Mouse (Mus musculus): Measurements from ENCODE around the gene Rmnd5b.
A peak's percentile ranks its signal among the peaks of the same experiment; 100 is the strongest.
"Not testable (repeated sequence)": the region's sequence is repeated elsewhere in the genome, so short reads cannot be mapped to it uniquely, and the experiment has no call there.

Gene Rmnd5b

GRCm38 (mm10) chr11:51635525-51636322, at the start of gene Rmnd5b:
TSS of gene Rmnd5b (minus strand) at chr11:51635896.
- peak; percentile 90 to 93 for DNase-seq

DNA sequence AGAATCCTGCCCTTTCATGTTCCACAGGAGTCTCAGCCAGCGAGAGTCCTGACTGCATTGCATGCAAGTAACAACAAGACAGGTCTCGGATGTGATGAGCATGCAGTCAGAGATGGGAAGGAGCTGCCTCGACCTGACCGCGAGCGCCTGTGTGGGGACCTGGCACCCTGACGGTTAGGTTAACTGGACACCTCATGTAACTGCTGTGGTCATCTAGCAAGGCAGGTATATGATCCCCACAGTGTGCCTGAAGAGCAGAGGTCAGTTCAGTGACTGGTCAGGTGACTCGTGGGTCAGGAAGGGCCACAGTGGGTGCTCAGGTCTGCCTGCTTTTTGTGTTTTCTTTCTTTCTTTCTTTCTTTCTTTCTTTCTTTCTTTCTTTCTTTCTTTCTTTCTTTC, 46.3 kb upstream of the Rmnd5b start:
- DNase-seq: no peak

- DNase-seq: peak; percentile 88 to 90
Observed at GRCm38 (mm10) chr11:51681324-51681975, 45.8 kb upstream of the Rmnd5b start.

DNA sequence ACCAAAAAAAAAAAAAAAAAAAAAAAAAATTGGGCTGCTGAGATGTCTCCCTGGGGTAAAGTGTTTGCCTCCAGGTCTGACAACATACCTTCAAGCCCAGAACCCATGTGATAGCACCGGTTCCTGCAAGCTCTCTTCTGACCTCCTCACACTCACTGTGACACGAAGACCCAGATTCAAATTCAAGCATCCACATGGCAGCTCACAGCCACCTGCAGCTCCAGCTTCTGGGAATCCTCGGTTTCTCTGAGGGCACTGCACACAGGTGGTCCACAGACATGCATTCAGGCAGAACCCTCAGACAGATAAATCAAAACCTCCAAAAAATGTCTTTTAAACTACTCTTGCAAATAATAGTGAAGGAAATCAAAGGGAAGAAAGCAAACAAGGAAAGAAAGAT, 43.8 kb upstream of the Rmnd5b start:
- no peak for DNase-seq

GRCm38 (mm10) chr11:51677737-51678418, 42.2 kb upstream of the Rmnd5b start:
- peak in 1 of 2 experiments; percentile 17 for DNase-seq

- DNase-seq: no peak
Observed at GRCm38 (mm10) chr11:51675386-51675785, 39.7 kb upstream of the Rmnd5b start.

GRCm38 (mm10) chr11:51673291-51673690, 37.6 kb upstream of the Rmnd5b start:
- DNase-seq: no peak

DNA sequence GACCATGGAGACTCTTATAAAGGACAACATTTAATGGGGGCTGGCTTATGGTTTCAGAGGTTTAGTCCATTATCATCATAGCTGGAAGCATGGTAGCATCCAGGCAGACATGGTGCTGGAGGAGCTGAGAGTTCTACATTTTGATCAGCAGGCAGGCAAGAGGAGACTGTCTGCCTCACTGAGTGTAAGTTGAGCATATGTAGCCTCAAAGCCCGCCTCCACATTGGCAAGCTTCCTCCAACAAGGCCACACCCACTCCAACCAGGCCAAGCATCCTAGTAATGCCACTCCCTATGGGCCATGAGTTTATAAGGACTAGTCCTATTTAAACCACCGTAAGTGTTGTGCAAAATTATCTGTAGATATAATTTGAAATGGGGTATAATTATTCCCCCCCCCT, 35.7 kb upstream of the Rmnd5b start:
- no peak for DNase-seq

DNA sequence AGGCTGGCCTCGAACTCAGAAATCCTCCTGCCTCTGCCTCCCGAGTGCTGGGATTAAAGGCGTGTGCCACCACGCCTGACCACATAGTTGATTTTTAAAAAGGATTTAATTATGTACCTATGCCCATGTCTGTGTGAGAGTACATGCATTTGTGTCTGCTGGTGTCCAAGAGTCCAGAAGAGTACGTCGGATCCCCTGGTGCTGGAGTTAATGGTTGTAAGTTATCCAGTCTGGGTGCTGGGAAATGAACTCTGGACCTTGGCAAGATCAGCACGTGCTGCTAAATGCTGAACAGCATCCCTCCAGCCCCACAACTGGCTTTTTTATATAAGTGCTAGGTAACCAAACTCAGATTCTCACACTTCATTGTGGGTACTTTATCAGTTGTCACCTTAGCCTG, 35.1 kb upstream of the Rmnd5b start:
- no peak for DNase-seq

DNA sequence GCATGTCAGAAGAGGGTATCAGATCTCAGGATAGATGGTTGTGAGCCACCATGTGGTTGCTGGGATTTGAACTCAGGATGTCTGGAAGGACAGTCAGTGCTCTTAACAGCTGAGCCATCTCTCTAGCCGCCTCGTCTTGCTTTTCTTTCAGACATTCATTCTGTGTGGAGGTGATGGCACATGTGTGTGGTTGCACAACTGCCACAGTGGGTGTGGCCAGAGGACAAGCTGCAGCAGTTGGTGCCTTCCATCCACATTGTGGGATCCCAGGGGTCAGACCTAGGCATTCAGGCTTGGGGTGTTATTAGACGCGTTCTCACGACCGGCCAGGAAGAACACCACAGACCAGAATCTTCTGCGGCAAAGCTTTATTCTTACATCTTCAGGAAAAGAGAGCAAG, 29.1 kb upstream of the Rmnd5b start:
- not testable (repeated sequence) for DNase-seq

GRCm38 (mm10) chr11:51662632-51663031, 26.9 kb upstream of the Rmnd5b start:
- no peak for DNase-seq

DNA sequence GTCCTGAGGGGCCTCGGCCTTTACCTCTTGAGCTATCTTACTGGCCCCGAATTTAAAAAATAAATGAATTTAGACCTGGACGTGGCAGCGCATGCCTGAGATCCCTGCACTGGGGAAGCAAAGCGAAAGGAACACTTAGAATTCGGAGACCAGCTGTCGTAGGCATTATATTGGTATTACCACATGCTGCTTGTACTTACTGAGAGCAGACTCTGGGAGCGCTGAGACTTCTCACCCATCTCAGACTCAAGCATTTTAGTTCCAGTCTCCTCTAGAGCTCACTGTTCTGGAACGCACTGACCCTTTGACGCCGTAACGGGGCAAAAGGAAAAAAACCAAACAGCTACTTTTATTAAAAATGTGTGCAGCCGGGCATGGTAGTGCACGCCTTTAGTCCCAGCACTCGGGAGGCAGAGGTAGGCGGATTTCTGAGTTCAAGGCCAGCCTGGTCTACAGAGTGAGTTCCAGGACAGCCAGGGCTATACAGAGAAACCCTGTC, 26.2 kb upstream of the Rmnd5b start:
- no peak for DNase-seq

DNA sequence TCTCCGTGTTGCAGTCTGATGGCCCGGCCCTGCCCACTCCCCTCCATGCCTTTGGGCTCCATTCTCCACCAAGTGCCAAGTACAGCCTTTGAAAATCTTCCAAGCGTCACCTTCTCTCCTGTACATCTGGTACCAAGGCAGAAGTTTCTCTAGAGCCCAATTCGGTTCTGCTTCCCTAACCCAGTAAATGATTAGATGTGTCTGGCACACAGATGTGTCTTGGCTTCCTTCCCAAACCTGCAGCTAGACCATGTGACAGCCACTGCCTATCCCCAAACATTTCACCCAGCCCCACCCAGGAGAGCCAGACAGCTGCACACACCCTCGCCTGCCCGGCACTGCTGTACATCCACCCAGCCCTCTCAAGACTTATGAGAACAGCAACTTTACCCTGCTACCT, 23.0 kb upstream of the Rmnd5b start:
- peak; percentile 56 to 78 for DNase-seq

- peak in 1 of 2 experiments; percentile 50 for DNase-seq
Observed at GRCm38 (mm10) chr11:51658291-51658690, 22.6 kb upstream of the Rmnd5b start.

DNA sequence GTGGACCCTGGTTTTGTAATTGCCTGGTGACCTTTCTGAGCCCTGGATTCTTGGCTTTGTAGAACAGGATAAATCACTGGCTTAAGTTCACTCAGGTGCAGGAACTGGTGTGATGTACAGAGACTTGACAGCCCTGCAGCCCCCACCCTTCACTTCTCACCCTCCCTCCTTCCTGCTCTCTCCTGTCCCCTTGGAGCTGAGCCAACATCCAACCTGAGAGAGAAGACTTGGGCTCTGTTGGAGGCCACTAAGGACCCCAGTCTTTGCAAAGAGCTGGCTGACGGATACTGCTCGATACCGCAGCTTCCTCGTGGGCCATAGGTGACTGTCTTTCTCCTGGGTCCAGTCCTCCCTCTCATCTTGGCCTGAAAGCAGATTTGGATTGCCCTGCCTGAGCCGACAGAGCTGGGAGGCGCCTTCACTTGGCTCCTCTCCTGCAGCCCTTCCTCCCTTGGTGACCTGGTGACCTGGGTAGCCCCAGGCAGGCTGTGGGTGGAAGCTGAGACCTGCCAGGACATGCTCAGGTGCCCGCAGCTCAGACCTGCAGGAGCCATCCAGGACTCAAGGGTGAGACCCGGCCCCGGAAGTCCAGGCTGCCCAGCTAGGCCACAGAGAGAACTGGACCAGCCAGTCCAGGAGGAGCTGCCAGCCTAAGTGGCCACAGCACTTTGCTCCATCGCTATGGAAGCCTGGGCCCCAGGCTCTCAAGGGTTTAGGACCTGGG, 21.3 kb upstream of the Rmnd5b start:
- DNase-seq: peak; percentile 61 to 76

DNA sequence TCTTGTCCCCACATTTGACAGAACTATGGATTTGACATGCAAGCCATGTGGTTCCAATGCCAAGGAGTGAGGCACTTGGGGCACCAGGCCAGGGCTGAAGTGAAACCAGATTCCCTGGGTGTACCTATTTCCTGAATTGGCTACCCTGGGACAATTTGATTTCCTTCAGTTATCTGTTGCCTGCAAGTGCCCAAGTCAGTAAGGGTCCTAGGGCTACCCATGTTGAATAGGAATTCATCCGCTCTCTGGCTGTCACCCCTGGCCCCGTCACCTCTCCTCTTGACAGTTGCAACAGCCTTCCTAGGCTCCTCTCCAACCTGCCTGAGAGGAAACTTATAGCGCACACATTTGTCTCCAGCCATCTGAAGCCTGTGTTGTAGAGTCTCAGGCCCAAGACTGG, 19.2 kb upstream of the Rmnd5b start:
- DNase-seq: no peak

- no peak for DNase-seq
Observed at GRCm38 (mm10) chr11:51653736-51654135, 18.0 kb upstream of the Rmnd5b start.

DNA sequence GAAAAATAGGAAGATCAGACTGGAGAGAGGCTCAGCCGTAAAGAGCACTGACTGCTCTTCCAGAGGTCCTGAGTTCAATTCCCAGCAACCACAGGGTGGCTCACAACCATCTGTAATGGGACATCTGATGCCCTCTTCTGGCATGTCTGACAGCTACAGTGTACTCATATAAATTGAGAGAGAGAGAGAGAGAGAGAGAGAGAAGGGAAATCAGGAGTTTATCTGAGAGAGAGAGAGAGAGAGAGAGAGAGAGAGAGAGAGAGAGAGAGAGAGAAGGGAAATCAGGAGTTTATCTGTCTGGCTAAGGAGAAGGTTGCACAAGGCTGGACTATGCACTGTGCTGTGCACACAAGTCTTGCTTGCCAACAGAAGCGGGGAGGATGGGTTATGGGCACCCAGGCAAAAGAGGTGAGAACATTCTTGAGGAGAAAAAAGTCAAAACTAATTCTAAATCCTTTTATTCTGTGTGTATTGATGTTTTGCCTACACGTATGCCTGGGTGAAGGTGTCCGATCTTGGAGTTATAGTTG, 17.3 kb upstream of the Rmnd5b start:
- no peak for DNase-seq

DNA sequence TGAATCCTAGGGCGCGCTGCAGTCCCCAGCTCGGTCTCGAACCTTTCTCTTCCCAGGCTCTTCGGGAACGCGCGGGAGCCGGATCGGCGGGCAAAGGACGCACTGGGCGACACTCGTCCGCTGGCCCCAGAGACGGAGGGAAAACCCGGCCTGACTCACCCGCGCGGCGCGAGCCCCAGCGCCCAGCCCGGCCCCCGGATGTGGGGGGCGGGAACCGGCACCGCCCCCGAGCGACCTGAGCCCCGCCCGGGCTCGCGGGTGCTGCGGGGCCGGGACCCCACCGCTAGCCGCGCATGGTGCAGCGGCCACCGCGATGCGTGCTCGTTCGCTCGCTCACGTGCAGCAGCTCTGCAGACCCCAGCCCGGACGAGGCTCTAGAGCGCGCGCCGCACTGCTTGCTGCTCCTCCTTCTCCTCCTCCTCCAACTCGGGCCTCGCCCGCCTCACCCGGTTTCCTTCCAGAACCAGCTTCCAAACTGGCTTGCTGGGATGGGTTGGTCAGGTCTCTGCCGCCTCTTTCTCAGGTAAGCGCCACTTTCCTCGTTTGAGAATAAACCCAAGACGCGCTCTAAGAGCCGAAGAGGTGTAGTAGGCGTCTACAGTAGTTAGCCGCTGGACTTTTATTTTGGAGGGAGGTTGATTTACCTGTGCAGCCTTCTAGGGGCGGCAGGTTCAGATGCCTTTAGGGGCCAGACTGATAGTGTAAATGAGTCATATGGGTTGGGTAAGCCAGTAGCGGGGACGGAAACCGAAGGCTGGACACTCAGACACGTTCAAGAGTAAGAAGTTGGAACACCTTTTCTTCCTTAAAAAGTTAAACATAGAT, 15.2 kb upstream of the Rmnd5b start, which contains the start of the genes N4bp3 and D930048N14Rik:
Gene N4bp3 (minus strand): TSS at position 152 of the 825 bp plus-strand sequence.
Gene D930048N14Rik (plus strand): TSS at position 264 of the 825 bp plus-strand sequence.
- peak; percentile 82 to 86 for DNase-seq

DNA sequence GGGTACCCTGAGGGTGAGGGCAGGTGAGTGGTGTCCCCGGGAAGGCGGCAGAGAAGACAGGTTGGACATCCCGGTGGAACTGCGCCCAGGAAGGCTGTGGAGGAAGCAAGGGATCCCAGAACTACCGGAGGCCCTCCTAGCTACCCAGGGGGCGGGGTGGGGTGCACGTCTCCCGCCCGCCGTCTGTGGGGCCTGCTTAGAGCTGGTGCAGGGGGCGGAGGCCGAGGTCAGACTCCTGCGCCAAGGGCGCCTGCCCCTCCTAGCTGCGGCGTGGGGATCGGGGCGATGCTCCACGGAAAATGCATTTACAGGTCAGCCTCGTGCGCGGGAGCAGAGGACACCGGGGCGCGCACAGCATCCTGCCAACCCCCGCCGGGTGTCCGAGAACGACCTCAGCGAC, 14.6 kb upstream of the Rmnd5b start:
- peak; percentile 38 to 42 for DNase-seq

- peak in 1 of 2 experiments; percentile 29 for DNase-seq
Observed at GRCm38 (mm10) chr11:51649889-51650199, 14.1 kb upstream of the Rmnd5b start.

All from lung, adult 18-20 months (tissue).